Mouse (Mus musculus): Measurements from ENCODE around the gene Gtf2i.

Gene Gtf2i

DNA sequence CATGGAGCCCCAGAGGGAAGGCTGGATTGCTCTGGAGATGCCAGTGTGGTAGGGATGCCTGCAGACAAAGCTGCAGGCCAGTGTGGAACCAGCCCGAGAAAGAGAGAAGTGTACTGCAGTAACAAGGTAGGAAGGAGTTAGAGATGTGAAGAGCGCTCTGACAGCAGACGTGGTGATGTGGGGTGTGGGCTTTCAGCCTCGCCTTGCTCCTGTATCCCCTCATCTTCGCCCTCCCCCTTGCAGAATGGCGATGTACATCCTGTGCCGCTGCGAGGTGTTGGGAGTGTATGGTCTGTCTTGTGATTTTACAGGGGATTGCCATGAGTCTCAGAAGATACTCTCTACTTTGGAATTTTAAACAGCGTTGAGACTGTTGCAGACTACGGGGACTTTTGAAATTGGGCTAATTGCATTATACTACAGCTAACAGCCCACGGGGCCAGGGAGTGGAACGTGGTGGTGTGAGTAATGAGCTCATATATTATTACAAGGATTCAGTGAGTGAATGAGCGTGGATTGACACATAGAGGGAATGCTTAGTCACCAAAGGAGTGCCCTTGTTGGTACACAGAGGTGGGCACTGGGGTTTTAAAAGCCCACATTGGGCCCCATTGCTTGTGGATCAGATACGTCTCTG, 65.8 kb downstream of the Gtf2i start:
- DNase-seq (ENCODE audit: inconsistent age in 2 of 2, low spot score in 1 of 2): no peak

DNA sequence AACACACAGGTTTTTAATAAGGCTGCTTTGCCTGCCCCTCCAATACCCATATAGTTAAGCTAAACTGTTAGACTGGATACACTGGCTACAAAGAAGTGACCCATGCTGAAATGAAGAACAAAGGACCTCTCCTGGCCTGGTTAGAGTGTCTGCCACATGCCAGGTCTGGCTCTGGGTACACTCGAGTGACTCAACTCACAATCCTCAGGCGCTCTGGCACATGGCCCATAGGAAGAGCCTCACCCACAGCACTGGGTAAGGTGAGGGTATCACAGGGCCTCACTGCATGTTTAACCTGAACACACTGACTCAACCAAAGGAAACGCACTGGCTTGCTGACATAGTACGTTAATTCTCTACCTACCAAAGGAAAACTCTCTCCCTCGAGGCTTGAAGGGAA, 68.4 kb downstream of the Gtf2i start:
- DNase-seq (ENCODE audit: inconsistent age in 2 of 2, low spot score in 1 of 2): peak; percentile 64 to 72

DNA sequence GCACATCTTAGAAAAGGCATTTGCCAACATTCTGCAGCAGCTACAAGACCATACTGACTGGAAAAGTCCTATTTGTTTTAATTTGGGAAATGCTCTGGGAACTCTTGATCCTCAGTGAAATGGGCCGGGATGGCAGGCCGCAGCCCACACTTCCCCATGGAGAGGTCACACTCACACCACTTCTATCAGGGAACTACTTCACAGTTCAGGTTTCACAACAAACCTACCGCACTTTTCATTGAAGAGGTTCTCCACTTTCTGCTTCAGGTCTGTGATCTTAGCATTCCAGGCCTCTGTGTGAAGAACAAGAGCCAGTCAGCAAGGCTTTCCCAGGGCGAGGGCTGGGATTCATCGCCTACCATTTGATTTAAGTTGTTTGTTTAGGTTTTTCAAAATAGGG, 69.7 kb downstream of the Gtf2i start:
- DNase-seq (ENCODE audit: inconsistent age in 2 of 2, low spot score in 1 of 2): no peak

DNA sequence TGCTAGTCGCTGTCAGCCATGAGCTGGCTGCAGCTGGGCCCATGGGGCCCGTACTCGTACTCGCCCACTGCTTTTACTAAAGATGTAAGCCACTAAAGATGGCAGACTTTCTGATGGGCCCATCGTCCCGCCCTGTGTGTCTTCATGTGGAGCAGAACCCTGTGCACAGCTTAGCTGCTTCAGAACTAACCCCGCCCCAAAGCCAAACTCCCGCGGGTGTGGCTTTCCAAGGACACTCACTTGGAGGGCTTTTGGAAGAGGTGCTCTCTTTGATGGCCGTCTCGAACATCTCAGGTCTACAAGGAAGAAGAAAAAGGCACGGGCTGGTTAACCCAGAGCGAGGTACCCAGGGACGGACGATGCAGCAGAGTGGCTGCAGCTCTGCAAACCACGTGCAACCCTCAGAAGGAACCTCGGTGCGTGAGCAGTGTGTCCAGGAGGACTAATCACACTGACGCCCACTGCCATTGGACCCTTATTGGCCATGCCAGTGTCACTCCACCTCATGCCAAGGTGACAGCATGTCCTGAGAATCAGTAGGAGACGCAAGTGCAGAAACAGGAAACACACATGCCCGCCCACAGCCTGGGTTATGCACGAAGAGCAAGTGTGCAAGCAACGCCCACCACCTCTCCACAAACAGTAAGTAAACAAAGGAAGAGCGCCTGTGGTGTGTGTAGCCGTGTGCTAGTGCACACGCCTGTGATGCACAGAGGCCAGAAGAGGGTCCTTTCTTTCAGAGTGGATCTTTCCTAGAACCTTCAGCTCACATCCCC, 70.7 kb downstream of the Gtf2i start:
- no peak for DNase-seq (ENCODE audit: inconsistent age in 2 of 2, low spot score in 1 of 2)

DNA sequence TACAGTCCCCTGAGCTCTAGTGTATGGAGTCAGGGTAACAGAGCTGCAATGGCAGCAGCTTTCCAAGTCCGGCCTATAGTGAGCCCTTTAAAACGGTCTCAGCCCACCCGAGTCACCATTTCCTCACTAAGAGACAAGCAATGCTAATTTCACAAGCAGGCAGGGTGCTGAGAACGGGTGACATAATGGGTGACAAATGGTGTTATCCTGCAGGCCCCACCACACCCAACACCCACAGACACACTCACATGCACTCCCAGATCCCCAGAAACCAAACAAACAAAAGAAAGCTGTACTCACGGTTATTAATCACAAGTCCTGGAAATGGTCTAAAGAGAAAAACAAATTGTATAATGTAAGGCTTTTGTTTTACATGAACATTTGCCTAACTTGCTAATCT, 72.7 kb downstream of the Gtf2i start:
- no peak for DNase-seq (ENCODE audit: inconsistent age in 2 of 2, low spot score in 1 of 2)

DNA sequence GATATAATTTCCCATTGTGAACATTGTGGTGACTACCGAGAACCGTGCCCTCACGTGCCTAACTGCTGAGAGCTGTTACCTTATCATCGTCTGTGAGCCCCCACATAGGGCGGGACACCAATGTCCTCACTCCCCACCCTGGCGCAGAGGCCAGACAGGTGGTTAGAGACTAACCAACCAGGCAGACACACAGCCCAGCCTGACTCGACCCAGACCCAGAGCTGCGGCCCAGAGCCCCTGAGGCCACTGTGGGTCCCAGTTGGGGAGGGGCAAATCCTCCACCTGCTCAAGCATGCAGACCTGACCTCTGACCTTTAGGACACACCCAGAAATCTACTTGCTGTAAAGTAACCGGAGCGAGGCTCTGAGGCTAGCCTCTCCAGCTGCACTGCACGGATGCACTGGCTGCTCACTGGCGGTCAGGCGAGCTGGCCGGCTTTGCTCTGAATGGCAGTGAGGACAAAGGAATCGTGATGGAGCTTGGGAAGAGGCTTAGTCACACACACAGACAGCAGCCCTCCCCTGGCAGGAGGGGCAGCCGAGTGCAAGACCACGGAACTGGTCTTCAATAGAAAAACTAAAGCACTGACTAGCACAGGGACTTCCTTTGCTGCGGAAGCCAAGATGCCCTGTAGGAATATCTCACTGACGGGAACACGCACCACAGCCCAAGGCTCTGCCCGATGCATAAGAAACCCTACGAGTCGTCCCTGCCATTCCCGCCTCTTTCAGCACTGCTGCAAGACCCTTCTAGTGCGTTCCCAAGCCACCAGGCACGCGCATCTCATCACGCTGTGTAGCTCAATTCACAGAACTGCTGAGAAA, 76.4 kb downstream of the Gtf2i start:
- DNase-seq (ENCODE audit: inconsistent age in 2 of 2, low spot score in 1 of 2): no peak

DNA sequence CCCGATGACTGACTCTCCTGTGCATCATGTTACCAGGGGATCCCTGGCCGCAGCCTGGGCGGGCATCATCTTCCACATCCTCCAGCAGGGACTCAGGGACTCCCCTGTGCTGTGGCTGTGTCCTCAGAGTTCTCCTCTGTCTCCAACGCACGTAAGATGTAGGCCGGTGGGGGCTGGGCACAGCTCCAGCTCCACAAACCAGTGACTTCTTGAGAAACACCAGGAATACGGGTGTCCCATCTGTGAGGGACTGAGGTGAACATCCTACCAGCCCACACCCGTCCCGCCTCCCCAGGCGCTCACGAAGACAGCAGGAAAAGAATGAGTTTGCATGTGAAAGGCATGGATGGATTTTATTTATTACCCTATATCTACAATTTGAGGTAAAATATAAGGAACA, 77.1 kb downstream of the Gtf2i start:
- DNase-seq (ENCODE audit: inconsistent age in 2 of 2, low spot score in 1 of 2): no peak

DNA sequence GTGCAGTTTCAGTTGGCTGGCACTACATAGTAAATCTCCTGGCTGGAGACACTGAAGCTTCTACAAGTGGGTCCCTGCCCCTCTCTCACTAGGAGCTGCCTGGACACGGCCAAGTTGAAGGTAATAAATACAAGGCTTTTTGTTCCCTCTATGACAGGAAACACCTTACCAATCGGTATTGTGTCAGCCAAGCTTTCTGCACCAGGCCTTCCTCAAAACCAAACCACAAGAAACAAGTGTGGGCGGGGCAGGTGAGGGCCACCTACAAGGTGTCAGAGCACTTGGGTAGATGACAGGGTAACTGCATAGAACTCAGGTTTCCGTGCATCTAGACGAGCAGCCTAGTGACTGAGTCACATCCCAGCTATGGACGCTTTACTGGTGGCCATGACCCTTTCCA, 77.8 kb downstream of the Gtf2i start:
- DNase-seq (ENCODE audit: inconsistent age in 2 of 2, low spot score in 1 of 2): no peak

DNA sequence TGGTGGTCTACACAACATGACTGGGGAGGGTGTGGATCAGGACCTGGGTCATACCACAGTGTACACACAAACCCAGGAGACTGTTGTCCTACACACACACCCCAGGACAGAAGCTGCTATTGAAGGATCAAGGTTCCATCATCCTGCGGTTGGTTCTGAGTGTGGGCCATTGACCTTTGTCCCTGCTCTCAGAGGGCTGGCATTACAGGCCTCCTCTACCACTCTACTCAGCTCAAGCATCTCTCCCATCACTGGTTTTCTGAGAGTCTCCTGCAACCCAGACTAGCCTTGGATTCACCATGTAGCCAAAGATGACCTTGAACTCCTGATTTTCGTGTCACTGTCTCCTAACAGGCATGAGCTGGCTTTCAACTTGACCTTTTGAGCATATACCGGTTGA, 78.3 kb downstream of the Gtf2i start:
- DNase-seq (ENCODE audit: inconsistent age in 2 of 2, low spot score in 1 of 2): peak in 1 of 2 experiments; percentile 66

DNA sequence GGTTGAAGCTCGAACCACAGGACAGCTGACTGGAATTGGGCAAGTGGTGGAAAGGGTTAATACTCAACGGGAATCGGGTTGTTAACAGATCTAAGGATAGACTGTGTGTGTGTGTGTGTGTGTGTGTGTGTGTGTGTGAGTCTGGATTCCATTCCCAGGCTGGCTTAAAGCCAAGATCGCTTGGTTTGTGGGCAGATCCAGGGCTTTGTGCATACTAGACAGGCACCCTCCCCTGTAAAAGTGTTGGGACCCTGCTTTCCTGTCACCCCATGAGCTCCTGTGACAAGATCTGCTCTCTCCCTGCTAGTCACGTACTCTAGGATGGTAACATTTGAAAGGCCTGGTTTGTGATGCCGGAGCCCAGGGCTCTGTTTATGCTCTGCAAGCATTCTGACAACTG, 79.4 kb downstream of the Gtf2i start:
- DNase-seq (ENCODE audit: inconsistent age in 2 of 2, low spot score in 1 of 2): peak; percentile 36 to 73

DNA sequence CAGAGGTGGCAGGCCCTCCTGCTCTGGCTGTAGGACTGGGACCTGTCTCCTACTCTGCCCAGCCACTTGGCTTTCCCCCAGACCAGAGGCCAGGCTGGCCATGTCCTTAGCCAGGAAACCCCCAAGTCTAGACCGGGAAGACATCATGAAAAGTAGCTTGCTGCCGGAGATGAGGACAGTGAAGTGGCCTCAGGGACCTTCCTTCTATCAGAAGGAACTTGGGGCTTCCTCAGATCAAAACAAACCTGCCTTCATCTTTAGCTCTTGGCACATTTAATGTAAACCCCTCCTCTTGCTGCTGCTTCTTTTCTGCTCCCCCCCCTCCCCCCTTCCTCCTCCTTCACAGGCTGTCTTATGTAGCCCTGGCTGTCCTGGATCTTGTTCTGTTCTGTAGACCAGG, 80.4 kb downstream of the Gtf2i start:
- DNase-seq (ENCODE audit: inconsistent age in 2 of 2, low spot score in 1 of 2): peak in 1 of 2 experiments; percentile 46

DNA sequence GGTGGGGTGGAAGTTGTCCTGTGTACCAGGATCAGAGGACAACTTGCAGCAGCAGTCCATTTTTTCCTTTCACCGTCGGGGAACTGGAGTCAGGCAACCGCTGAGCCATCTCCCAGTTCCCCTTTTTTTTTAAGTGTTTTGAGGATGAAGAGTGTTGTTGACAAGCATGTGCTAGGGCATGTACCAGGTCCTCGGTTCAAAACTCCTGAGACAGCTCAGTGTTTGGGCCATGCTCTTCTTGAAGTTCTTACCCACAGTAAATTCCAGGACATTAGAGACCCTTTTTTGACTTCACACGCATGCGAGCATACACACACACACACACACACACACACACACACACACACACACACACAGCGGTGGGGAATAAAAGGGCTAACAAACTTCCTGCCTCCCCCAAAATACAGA, 81.3 kb downstream of the Gtf2i start:
- no peak for DNase-seq (ENCODE audit: inconsistent age in 2 of 2, low spot score in 1 of 2)

DNA sequence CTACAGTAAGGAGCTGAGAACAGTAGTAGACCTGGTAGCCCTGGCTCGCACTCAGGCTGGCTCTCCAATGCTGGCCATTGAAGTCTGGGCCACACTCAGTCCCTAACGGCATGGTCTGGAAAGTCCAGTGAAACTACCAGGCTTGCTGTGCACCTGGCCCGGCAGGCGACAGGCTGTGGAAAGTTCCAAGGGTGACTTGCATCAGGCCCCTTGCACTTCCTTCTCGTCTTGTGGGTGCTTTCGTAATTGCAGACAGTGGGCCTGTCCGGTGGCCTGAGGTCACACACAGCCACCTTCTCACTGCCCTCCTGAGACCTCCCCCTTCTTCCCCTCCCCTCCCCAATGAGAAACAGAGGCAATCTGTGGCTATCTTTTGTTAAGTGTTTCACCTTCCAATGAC, 82.0 kb downstream of the Gtf2i start:
- DNase-seq (ENCODE audit: inconsistent age in 2 of 2, low spot score in 1 of 2): peak; percentile 55 to 75

DNA sequence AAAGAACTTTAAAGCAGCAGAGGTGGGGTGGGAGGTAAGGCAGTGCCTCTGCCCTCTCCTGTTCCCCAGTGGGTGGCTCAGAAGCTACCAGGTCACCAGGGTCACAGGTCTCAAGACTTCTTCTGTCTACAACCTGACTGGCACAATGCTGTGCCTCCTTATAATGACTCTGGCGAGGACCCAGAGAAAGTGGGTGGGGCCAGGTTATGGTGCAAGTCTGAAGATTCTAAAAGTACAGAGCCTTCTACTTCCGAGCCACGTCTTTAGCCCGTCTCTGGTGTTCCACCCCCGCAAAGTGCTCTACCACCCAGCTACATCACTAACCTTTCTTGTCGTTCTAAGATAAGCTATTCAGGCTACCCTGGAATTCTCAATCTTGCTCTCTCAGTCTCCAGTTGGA, 82.4 kb downstream of the Gtf2i start:
- peak in 1 of 2 experiments; percentile 67 for DNase-seq (ENCODE audit: inconsistent age in 2 of 2, low spot score in 1 of 2)

DNA sequence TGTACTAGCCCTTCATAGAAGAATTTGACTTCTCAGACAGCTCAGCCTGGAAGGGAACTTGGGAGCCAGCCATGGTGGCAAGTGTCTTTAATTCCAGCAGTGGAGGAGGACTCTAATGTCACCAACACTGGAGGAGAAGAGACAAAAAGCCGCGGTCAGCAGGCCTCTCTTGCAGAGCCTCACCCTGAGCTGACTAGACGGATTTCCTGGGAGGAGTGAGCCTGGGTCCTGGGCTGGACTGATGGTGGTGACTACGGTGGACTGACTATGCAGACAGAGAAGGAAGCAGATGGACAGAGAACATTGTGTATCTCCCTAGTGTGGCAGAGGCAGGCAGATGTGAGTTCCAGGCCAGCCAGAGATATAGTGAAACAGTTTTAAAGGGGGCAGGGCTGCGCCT, 83.2 kb downstream of the Gtf2i start:
- DNase-seq (ENCODE audit: inconsistent age in 2 of 2, low spot score in 1 of 2): peak; percentile 44 to 66

DNA sequence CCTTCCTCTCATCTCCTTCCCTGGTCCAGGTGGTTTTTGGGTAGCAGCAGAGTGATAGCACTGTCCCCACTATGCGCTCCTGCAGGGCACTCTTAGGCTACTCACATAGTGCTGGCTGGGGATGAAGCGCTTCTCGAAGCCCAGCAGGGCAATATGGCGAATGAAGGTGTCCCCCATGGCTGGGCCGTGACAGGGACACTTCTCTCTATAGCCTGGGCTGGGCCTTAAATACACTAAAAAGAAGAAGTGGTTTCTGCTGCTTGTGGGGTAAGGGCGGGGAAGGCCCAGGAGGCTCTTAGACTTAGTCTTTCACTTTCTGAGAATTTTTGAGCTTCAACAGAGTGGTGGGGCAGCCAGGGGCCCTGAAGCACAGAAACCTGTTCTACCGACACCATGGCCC, 85.2 kb downstream of the Gtf2i start, which contains the start of gene Ncf1:
Gene Ncf1 (minus strand): TSS at position 235 of the 400 bp plus-strand sequence.
- peak in 1 of 2 experiments; percentile 48 for DNase-seq (ENCODE audit: inconsistent age in 2 of 2, low spot score in 1 of 2)

DNA sequence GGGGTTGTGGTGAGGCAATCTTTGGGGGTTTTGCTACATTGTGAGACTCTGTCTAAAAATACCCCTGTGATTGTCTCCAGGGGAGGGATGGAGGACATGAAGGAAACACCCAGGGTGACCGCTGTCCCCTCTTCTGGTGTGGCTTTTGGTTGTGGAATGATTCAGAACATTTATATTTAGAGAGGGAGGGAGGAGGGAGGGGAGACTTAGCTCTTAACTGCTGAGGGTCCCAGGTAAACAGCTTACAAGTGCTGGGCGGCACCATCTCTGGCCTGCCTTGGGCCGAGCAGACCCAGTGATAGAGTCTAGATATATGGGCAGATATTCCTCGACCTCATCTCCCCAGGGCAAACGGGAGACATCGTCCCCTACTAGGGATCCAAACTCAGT, 86.3 kb downstream of the Gtf2i start:
- DNase-seq (ENCODE audit: inconsistent age in 2 of 2, low spot score in 1 of 2): no peak

DNA sequence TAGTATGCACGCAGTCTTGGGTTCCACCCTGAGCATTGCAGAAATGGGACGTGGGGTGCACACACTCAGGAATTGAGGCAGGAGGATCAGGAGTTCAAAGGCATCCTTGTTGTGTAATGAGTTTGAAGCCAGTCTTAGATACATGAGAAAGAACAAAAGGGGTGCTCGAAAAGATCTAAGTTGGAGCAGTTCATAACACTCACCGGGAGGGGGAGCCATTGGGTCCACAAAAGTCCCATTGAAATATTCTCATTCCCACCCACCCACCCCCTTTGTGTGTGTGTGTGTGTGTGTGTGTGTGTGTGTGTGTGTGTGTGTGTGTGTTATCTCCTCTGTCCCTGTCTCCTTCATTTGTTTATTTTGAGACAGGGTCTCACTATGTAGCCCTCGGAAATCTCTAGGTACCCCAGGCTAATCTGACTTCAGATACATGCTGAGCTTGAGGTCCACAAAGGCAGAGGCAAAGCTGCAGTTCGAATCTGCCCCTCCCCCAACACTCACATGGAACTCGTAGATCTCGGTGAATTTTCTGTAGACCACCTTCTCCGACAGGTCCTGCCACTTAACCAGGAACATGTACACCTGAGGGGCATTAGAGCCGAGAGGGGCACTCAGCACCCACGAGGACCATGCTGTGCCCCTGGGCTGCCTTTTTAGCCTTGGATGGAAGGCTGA, 86.8 kb downstream of the Gtf2i start:
- DNase-seq (ENCODE audit: inconsistent age in 2 of 2, low spot score in 1 of 2): peak in 1 of 2 experiments; percentile 55

DNA sequence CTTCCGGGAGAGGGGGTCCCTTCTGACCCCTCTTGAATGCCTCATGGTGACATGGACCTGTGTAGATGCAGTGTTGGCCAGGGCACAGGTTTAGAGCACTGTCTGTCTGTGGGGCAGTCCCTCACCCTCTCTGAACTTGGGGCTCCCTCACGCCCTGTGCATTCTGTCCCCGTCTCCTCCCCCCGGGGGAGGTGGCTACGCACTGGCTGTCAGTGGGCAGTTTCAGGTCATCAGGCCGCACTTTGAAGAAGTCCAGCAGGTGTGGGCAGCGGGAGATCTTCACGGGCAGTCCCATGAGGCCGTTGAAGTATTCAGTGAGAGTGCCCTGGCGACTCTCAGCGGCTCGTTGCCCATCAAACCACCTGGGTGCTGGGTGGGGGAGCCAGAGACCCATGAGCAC, 87.6 kb downstream of the Gtf2i start:
- no peak for DNase-seq (ENCODE audit: inconsistent age in 2 of 2, low spot score in 1 of 2)

DNA sequence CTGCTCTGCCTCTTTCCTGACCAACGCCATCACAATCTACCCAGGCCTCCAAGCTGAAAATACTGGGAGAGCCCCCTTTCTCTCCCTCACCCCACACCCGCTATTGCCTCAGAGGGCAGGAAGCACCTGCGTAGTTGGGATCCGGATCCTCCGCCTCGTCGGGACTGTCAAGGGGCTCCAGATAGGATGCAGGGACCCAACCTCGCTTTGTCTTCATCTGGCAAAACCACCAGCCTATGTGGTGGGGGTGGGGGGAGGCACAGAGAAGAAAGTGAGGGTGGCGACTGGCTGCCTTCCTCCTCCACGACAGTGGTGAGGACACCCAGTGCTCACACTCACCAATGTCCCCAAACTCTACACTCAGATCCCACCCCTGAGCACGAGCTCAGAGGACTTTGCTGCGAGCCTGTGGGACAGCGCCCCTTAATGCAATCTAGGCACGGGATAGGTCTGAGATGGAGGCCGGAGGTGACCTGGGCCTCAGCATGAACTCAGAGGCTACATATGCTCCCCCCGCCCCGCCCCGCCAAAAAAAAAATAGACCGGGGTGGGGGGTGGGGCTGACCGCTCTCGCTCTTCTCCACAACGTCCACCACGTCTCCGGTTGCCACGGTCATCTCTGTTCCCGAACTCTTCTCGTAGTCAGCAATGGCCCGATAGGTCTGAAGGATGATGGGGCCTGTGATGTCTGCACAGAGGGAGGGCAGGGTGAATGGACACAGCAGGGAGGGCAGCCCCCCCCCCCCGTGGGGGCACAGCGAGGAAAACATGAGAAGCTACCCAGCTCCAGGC, 89.3 kb downstream of the Gtf2i start:
- no peak for DNase-seq (ENCODE audit: inconsistent age in 2 of 2, low spot score in 1 of 2)
